In genomic region chrX:164027607-164028289, GRCm38 (mm10) we compare ENCODE assay signal across 8 mouse cellular contexts. TPM values are rescaled to one million over a fixed set of nuclear protein-coding genes. Genes with fewer than 3 reads are reported as not detected.
DNase-seq lines count a peak whose midpoint lies in the region; ATAC-seq and TF ChIP-seq lines count a peak whose summit lies in the region.

Car5b (minus strand) TSS chrX:164027997.

- peak; percentile 98 for DNase-seq in kidney, postnatal 25 days
- peak; percentile 72 to 77 (median 74) for DNase-seq in liver, embryonic 14.5 days (ENCODE audit: low read depth in 3 of 3, low spot score in 3 of 3)
- DNase-seq in neural tube, embryonic 10.5 days (ENCODE audit: extremely low spot score, low spot score), result peak; percentile 71

- H3K36me3 ChIP-seq in ES-Bruce4 (ENCODE audit: control insufficient read depth, insufficient read depth, low read length, poor library complexity, severe bottlenecking), result no peaks in the 10 kb centered on the region
- H3K36me3 ChIP-seq in forebrain, embryonic 12.5 days (replicated peaks), result no peaks in the 10 kb centered on the region
- H3K36me3 ChIP-seq in heart, embryonic 16.5 days (ENCODE audit: control insufficient read depth, insufficient read depth), result no peaks in the 10 kb centered on the region
- no peaks in the 10 kb centered on the region for H3K36me3 ChIP-seq in liver, embryonic 14.5 days (replicated peaks; ENCODE audit: control insufficient read depth, insufficient read depth, low read depth)
- H3K36me3 ChIP-seq in stomach, embryonic 16.5 days (ENCODE audit: control insufficient read depth, insufficient read depth, low read length), result no peaks in the 10 kb centered on the region

- TF ChIP-seq CTCF in ES-Bruce4 (IDR thresholded peaks at IDR 0.05; ENCODE audit: low read depth, low read length), result no peak
- no peak for TF ChIP-seq CTCF in liver, embryonic 14.5 days (IDR thresholded peaks at IDR 0.05; ENCODE audit: low read depth)

- peak within 1 kb of the TSS; percentile 15; the same call in 1 of the 2 replicates for H3K9ac ChIP-seq in ES-Bruce4 (ENCODE audit: low read depth, poor library complexity, severe bottlenecking)
- no peak within 1 kb of the TSS for H3K9ac ChIP-seq in forebrain, embryonic 12.5 days
- H3K9ac ChIP-seq in heart, embryonic 16.5 days (ENCODE audit: low read length), result no peak within 1 kb of the TSS
- no peak within 1 kb of the TSS for H3K9ac ChIP-seq in liver, embryonic 14.5 days (replicated peaks)
- no peak within 1 kb of the TSS; the same call in 1 of the 2 replicates for H3K9ac ChIP-seq in stomach, embryonic 16.5 days (ENCODE audit: low read length)

- no peaks in the 10 kb centered on the region for H3K9me3 ChIP-seq in ES-Bruce4 (replicated peaks; ENCODE audit: control insufficient read depth, insufficient read depth, low read length, poor library complexity, severe bottlenecking)
- H3K9me3 ChIP-seq in forebrain, embryonic 12.5 days, result no peaks in the 10 kb centered on the region
- no peaks in the 10 kb centered on the region for H3K9me3 ChIP-seq in heart, embryonic 16.5 days (replicated peaks; ENCODE audit: control insufficient read depth, low read length)
- H3K9me3 ChIP-seq in liver, embryonic 14.5 days (ENCODE audit: control insufficient read depth, low read length), result no peaks in the 10 kb centered on the region
- no peaks in the 10 kb centered on the region for H3K9me3 ChIP-seq in stomach, embryonic 16.5 days (replicated peaks; ENCODE audit: control insufficient read depth, low read length)

- peak within 1 kb of the TSS; percentile 50 for H3K4me2 ChIP-seq in forebrain, embryonic 12.5 days
- H3K4me2 ChIP-seq in heart, embryonic 16.5 days (ENCODE audit: low read depth, low read length), result peak within 1 kb of the TSS; percentile 59
- H3K4me2 ChIP-seq in liver, embryonic 14.5 days (ENCODE audit: low read depth), result peak within 1 kb of the TSS; percentile 55
- peak within 1 kb of the TSS; percentile 58 for H3K4me2 ChIP-seq in stomach, embryonic 16.5 days (ENCODE audit: low read depth, low read length)

- WGBS in forebrain, embryonic 12.5 days, result 17% methylated on average over 19 of the region's 22 CpGs
- WGBS in heart, embryonic 16.5 days, result 14% methylated on average over 22 of the region's 22 CpGs
- WGBS in liver, embryonic 14.5 days (ENCODE audit: insufficient replicate concordance), result 11% methylated on average over 22 of the region's 22 CpGs
- 7% methylated on average over 22 of the region's 22 CpGs for WGBS in stomach, embryonic 16.5 days

- H3K4me3 ChIP-seq in ES-Bruce4 (ENCODE audit: low read depth, low read length), result peak within 1 kb of the TSS; percentile 62
- peak within 1 kb of the TSS; percentile 33 for H3K4me3 ChIP-seq in forebrain, embryonic 12.5 days (replicated peaks)
- peak within 1 kb of the TSS; percentile 41 for H3K4me3 ChIP-seq in heart, embryonic 16.5 days (ENCODE audit: low read length)
- peak within 1 kb of the TSS; percentile 4 to 37; a peak in 2 of 4 replicates for H3K4me3 ChIP-seq in liver, embryonic 14.5 days (ENCODE audit: insufficient read depth in 1 of 2, low read depth in 2 of 2, low read length in 2 of 2)
- peak within 1 kb of the TSS; percentile 48 for H3K4me3 ChIP-seq in stomach, embryonic 16.5 days (replicated peaks; ENCODE audit: low read length)

- no peak for TF ChIP-seq POLR2A in ES-Bruce4 (IDR thresholded peaks at IDR 0.05; ENCODE audit: insufficient read depth, low read length)

- no peaks in the 10 kb centered on the region for H3K27me3 ChIP-seq in ES-Bruce4 (ENCODE audit: control insufficient read depth, insufficient read depth, low read length, poor library complexity, severe bottlenecking)
- peaks cover 7% of the 10 kb centered on the region; the same call in 1 of the 2 replicates for H3K27me3 ChIP-seq in forebrain, embryonic 12.5 days
- no peaks in the 10 kb centered on the region for H3K27me3 ChIP-seq in heart, embryonic 16.5 days (ENCODE audit: control insufficient read depth, insufficient read depth, low read length)
- no peaks in the 10 kb centered on the region for H3K27me3 ChIP-seq in liver, embryonic 14.5 days (ENCODE audit: control insufficient read depth, insufficient read depth, low read length)
- H3K27me3 ChIP-seq in stomach, embryonic 16.5 days (ENCODE audit: control insufficient read depth, insufficient read depth, low read length), result no peaks in the 10 kb centered on the region; the same call in 1 of the 2 replicates

- no peak within 1 kb of the TSS for H3K27ac ChIP-seq in ES-Bruce4 (ENCODE audit: insufficient read depth, low read length)
- no peak within 1 kb of the TSS for H3K27ac ChIP-seq in forebrain, embryonic 12.5 days
- no peak within 1 kb of the TSS for H3K27ac ChIP-seq in heart, embryonic 16.5 days (ENCODE audit: low read length)
- no peak within 1 kb of the TSS for H3K27ac ChIP-seq in liver, embryonic 14.5 days
- H3K27ac ChIP-seq in stomach, embryonic 16.5 days (ENCODE audit: low read length), result no peak within 1 kb of the TSS

- no peak for TF ChIP-seq EP300 in ES-Bruce4 (IDR thresholded peaks at IDR 0.05; ENCODE audit: insufficient read depth, low read depth, low read length)
- no peak for TF ChIP-seq EP300 in liver, embryonic 14.5 days (IDR thresholded peaks at IDR 0.05; ENCODE audit: low read depth)

- ATAC-seq in cerebellum, adult (ENCODE audit: insufficient number of reproducible peaks, low FRiP score, low TSS enrichment), result 0 out of 2 replicates have a peak, but pooled peaks have one; percentile 61
- peak; percentile 95 for ATAC-seq in forebrain, embryonic 12.5 days (ENCODE audit: low FRiP score)
- ATAC-seq in heart, embryonic 16.5 days (replicated peaks; ENCODE audit: extremely low read depth, insufficient read depth, low FRiP score), result peak; percentile 95
- peak; percentile 96 for ATAC-seq in liver, embryonic 14.5 days (ENCODE audit: insufficient read depth)
- peak; percentile 99 for ATAC-seq in stomach, embryonic 16.5 days (ENCODE audit: insufficient read depth, low FRiP score)

- H3K4me1 ChIP-seq in ES-Bruce4 (ENCODE audit: control insufficient read depth, insufficient read depth, low read length), result no peaks in the 10 kb centered on the region
- H3K4me1 ChIP-seq in forebrain, embryonic 12.5 days, result no peaks in the 10 kb centered on the region; the same call in none of the 2 replicates
- no peaks in the 10 kb centered on the region for H3K4me1 ChIP-seq in heart, embryonic 16.5 days (ENCODE audit: control insufficient read depth, insufficient read depth, low read length)
- no peaks in the 10 kb centered on the region for H3K4me1 ChIP-seq in liver, embryonic 14.5 days (replicated peaks; ENCODE audit: control insufficient read depth in 2 of 2, insufficient read depth in 2 of 2, low read length in 1 of 2)
- H3K4me1 ChIP-seq in stomach, embryonic 16.5 days (ENCODE audit: control insufficient read depth, insufficient read depth, low read length), result no peaks in the 10 kb centered on the region

RNA-seq across cellular contexts. Expression of gene Car5b, which starts in this region (rescaled TPM):
- 4.0 and 4.5 TPM in 2 replicates for polyA plus RNA-seq in ES-Bruce4 (2011; ENCODE audit: insufficient read depth, insufficient read length, low read depth, missing spikeins)
- 0.19 and 0.42 TPM in 2 replicates for polyA plus RNA-seq in forebrain, embryonic 12.5 days (2016; fragmentation: Nextera tagmentation; extraction: Ambion mirVana)
- polyA plus RNA-seq in heart, embryonic 16.5 days (2015; fragmentation: Nextera tagmentation; extraction: Ambion mirVana), result 0.27 and 0.53 TPM in 2 replicates
- polyA plus RNA-seq in liver, embryonic 14.5 days (2012; rRNA removed), result 0.09 and 0.10 TPM in 2 replicates
- 0.05 and 0.06 TPM in 2 replicates for polyA plus RNA-seq in liver, embryonic 14.5 days (2014; fragmentation: Nextera tagmentation; extraction: Ambion mirVana)
- 3.0 TPM in 2 replicates for polyA plus RNA-seq in stomach, embryonic 16.5 days (2015; fragmentation: Nextera tagmentation; extraction: Ambion mirVana)

Comparison
In these comparisons a context has a peak if more than half of its experiments do, and no peak if none do; other contexts are left out.
1. Peak in ATAC-seq, H3K4me3 ChIP-seq and H3K4me2 ChIP-seq in forebrain, embryonic 12.5 days; RNA of the gene not detected or under 1 TPM.
2. Peak in ATAC-seq, H3K4me3 ChIP-seq and H3K4me2 ChIP-seq in heart, embryonic 16.5 days; RNA of the gene not detected or under 1 TPM.
3. Peak in DNase-seq, ATAC-seq, H3K4me3 ChIP-seq and H3K4me2 ChIP-seq in liver, embryonic 14.5 days; RNA of the gene not detected or under 1 TPM.